Mouse (Mus musculus): Measurements from ENCODE around the gene Atf6b. TPM values are rescaled to one million over a fixed set of nuclear protein-coding genes. Genes with fewer than 3 reads are reported as not detected.

Atf6b gene
- 95.5 TPM for polyA plus RNA-seq (2017; shearing (Covaris generic))

GRCm38 (mm10) chr17:34646906-34647787 lies at the start of gene Atf6b:
TSS of gene Atf6b (plus strand) at chr17:34647146.

GRCm38 (mm10) chr17:34597566-34598095 lies 49.3 kb upstream of the Atf6b start, which contains the start of gene Ager:
TSS of gene Ager (plus strand) at chr17:34597862.

GRCm38 (mm10) chr17:34603375-34604060 lies 43.4 kb upstream of the Atf6b start, which contains the start of gene Rnf5:
TSS of gene Rnf5 (minus strand) at chr17:34603690.

GRCm38 (mm10) chr17:34604061-34604508 lies 42.9 kb upstream of the Atf6b start, which contains the start of gene Agpat1:
TSS of gene Agpat1 (plus strand) at chr17:34604262.

GRCm38 (mm10) chr17:34615871-34616270 lies 31.1 kb upstream of the Atf6b start, which contains the start of gene Egfl8:
TSS of gene Egfl8 (minus strand) at chr17:34615971.

GRCm38 (mm10) chr17:34627943-34628643 lies 18.9 kb upstream of the Atf6b start, which contains the start of gene Ppt2:
TSS of gene Ppt2 (minus strand) at chr17:34628510.

GRCm38 (mm10) chr17:34629221-34629751 lies 17.7 kb upstream of the Atf6b start, which contains the start of gene Prrt1:
TSS of gene Prrt1 (plus strand) at chr17:34629533.

GRCm38 (mm10) chr17:34644608-34645007 lies 2.3 kb upstream of the Atf6b start, which contains the start of gene Fkbpl:
TSS of gene Fkbpl (plus strand) at chr17:34644764.

GRCm38 (mm10) chr17:34670235-34670634 lies 23.3 kb downstream of the Atf6b start, which contains the start of gene Tnxb:
TSS of gene Tnxb (plus strand) at chr17:34670535.

Other genes with a start within 250 kb of the Atf6b start
- 0.74 TPM for gene BC051142, start 248.3 kb upstream of the Atf6b start, polyA plus RNA-seq (2017; shearing (Covaris generic))
- gene Btnl4, start 169.8 kb upstream of the Atf6b start, polyA plus RNA-seq (2017; shearing (Covaris generic)), result 0.40 TPM
- gene Btnl6, start 129.8 kb upstream of the Atf6b start, polyA plus RNA-seq (2017; shearing (Covaris generic)), result 0.34 TPM
- 0.06 TPM for gene Notch4, start 82.9 kb upstream of the Atf6b start, polyA plus RNA-seq (2017; shearing (Covaris generic))
- gene Gpsm3, start 57.3 kb upstream of the Atf6b start, polyA plus RNA-seq (2017; shearing (Covaris generic)), result 285 TPM
- gene Pbx2, start 55.9 kb upstream of the Atf6b start, polyA plus RNA-seq (2017; shearing (Covaris generic)), result 12.8 TPM
- 2.7 TPM for gene Ager, start 49.3 kb upstream of the Atf6b start, polyA plus RNA-seq (2017; shearing (Covaris generic))
- gene Rnf5, start 43.5 kb upstream of the Atf6b start, polyA plus RNA-seq (2017; shearing (Covaris generic)), result 115 TPM
- 32.6 TPM for gene Agpat1, start 42.9 kb upstream of the Atf6b start, polyA plus RNA-seq (2017; shearing (Covaris generic))
- gene Egfl8, start 31.2 kb upstream of the Atf6b start, polyA plus RNA-seq (2017; shearing (Covaris generic)), result 3.8 TPM
- 28.1 TPM for gene Ppt2, start 18.6 kb upstream of the Atf6b start, polyA plus RNA-seq (2017; shearing (Covaris generic))
- 3.8 TPM for gene Prrt1, start 17.6 kb upstream of the Atf6b start, polyA plus RNA-seq (2017; shearing (Covaris generic))
- 5.5 TPM for gene Fkbpl, start 2.4 kb upstream of the Atf6b start, polyA plus RNA-seq (2017; shearing (Covaris generic))
- not detected for gene Tnxb, start 23.4 kb downstream of the Atf6b start, polyA plus RNA-seq (2017; shearing (Covaris generic))
- not detected for gene C4b, start 96.7 kb downstream of the Atf6b start, polyA plus RNA-seq (2017; shearing (Covaris generic))
- not detected for gene Cyp21a1, start 157.4 kb downstream of the Atf6b start, polyA plus RNA-seq (2017; shearing (Covaris generic))
- 38.5 TPM for gene Stk19, start 189.8 kb downstream of the Atf6b start, polyA plus RNA-seq (2017; shearing (Covaris generic))
- 96.4 TPM for gene Dxo, start 189.9 kb downstream of the Atf6b start, polyA plus RNA-seq (2017; shearing (Covaris generic))
- 169 TPM for gene Skiv2l, start 203.1 kb downstream of the Atf6b start, polyA plus RNA-seq (2017; shearing (Covaris generic))
- gene Nelfe, start 203.2 kb downstream of the Atf6b start, polyA plus RNA-seq (2017; shearing (Covaris generic)), result 48.6 TPM
- gene Cfb, start 215.4 kb downstream of the Atf6b start, polyA plus RNA-seq (2017; shearing (Covaris generic)), result 1.4 TPM
- gene Zbtb12, start 232.3 kb downstream of the Atf6b start, polyA plus RNA-seq (2017; shearing (Covaris generic)), result 0.66 TPM
- not detected for gene Gm20547, start 234.9 kb downstream of the Atf6b start, polyA plus RNA-seq (2017; shearing (Covaris generic))